ENCODE assay signal across 18 mouse cellular contexts in the genomic region with DNA sequence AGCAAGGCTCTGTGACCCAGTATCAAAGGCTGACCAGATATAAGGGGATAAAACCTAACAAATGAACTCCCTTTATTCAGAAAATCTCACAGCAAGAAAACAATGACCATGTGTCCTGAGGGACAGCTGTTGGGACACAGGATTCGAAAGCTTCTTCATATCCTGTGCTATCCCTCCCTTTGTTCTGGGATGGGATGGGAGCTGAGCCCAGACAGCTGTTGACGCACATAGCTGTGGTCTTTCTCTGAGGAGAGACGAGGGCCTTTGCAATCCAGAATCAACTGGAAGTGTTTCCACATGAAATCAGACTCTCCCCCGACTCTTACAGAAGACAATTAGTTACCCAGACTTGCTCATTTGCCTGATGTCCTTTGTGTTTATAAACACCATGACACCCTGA. TPM values are rescaled to one million over a fixed set of nuclear protein-coding genes. Genes with fewer than 3 reads are reported as not detected.
DNase-seq lines count a peak whose midpoint lies in the region; TF ChIP-seq lines count a peak whose summit lies in the region.
"Had no signal": no experiment of that assay in that cellular context is flagged by ENCODE, and none has a peak within 500 bp of the region (broad histone marks: within the 10 kb centered on the region; RNA-seq: fewer than 3 reads in every experiment).

No protein-coding gene starts in this region.

- H3K27me3 ChIP-seq in myocyte (ENCODE audit: control insufficient read depth, insufficient read depth, insufficient read length): peaks cover 8% of the 10 kb centered on the region
- H3K27me3 ChIP-seq: CH12.LX had no signal

- TF ChIP-seq POLR2A in myocyte (IDR thresholded peaks at IDR 0.05; ENCODE audit: insufficient read length, low read depth): no peak

- no peak overlapping the region for H3ac ChIP-seq in myocyte (ENCODE audit: control insufficient read depth, insufficient read length)

- DNase-seq in heart, postnatal 4 days: no peak
- DNase-seq: adrenal gland, adult 2 months; adrenal gland, adult 8-10 months; adrenal gland, postnatal 10 days; adrenal gland, postnatal 14 days; adrenal gland, postnatal 25 days; adrenal gland, postnatal 36 days; B cell, adult 2 months; cerebellum, adult 11 months; cerebellum, adult 11-12 months; cerebellum, adult 18-20 months; cerebellum, adult 2 months had no signal

- H3K4me2 ChIP-seq in myocyte (ENCODE audit: low read depth): no peak overlapping the region

- no peaks in the 10 kb centered on the region for H3K79me2 ChIP-seq in myocyte (ENCODE audit: control insufficient read depth, insufficient read depth)

- H3K4me3 ChIP-seq in myocyte: no peak overlapping the region

- no peaks in the 10 kb centered on the region for H3K36me3 ChIP-seq in myocyte (ENCODE audit: control insufficient read depth, insufficient read depth)
- H3K36me3 ChIP-seq: G1E had no signal

TF ChIP-seq in myocyte, 11 proteins besides CTCF, POLR2A, EP300 and RAD21:
- no peak for TF ChIP-seq REST (IDR thresholded peaks at IDR 0.05; ENCODE audit: insufficient read depth, insufficient read length)
- no peak for TF ChIP-seq TCF3 (IDR thresholded peaks at IDR 0.05; ENCODE audit: insufficient read length, low read depth)
- TF ChIP-seq CEBPB (IDR thresholded peaks at IDR 0.05; ENCODE audit: insufficient read depth, poor library complexity, severe bottlenecking): no peak
- TF ChIP-seq SRF (IDR thresholded peaks at IDR 0.05; ENCODE audit: control insufficient read depth, insufficient read length, low read depth): no peak
- no peak for TF ChIP-seq POLR2AphosphoS2 (IDR thresholded peaks at IDR 0.05; ENCODE audit: insufficient read length, low read depth)
- peak in 2 of 3 experiments; percentile 26 to 70 for TF ChIP-seq MYOG (IDR thresholded peaks at IDR 0.05; ENCODE audit: control insufficient read depth in 1 of 3, insufficient read depth in 1 of 3, insufficient read length in 2 of 3, low read depth in 2 of 3)
- TF ChIP-seq MYOD1 (IDR thresholded peaks at IDR 0.05; ENCODE audit: control insufficient read depth in 1 of 3, insufficient read length in 2 of 3, low read depth in 2 of 3): peak in 2 of 3 experiments; percentile 83 to 92
- TF ChIP-seq E2F4 (IDR thresholded peaks at IDR 0.05; ENCODE audit: insufficient read depth): no peak
- TF ChIP-seq TCF12 (IDR thresholded peaks at IDR 0.05; ENCODE audit: insufficient read depth, poor library complexity, severe bottlenecking): peak; percentile 17
- no peak for TF ChIP-seq USF1 (IDR thresholded peaks at IDR 0.05; ENCODE audit: low read depth)
- no peak for TF ChIP-seq MAX (IDR thresholded peaks at IDR 0.05; ENCODE audit: low read depth)
TF ChIP-seq in myocyte: peak in this region for 3.

RNA-seq across cellular contexts. Expression of a gene that starts 29.6 kb away (rescaled TPM):
- 0.04 TPM for polyA plus RNA-seq in myocyte (2012; fragmentation: generic; extraction: Trizol)
- total RNA-seq in heart, postnatal 4 days (2021): 10 to 100 TPM; 39.8 to 40.6 TPM
- polyA plus RNA-seq: activated CD4-positive, CD25-positive, alpha-beta regulatory T cell, adult 4 months; CD4-positive, CD25-positive, alpha-beta regulatory T cell, adult 4 months; Patski had no signal
